Mouse (Mus musculus): ENCODE measurements at regions not wholly inside any gene's neighbourhood (a gene's known extent, or its start where the extent isn't known, plus 50 kb on each side); places are given as distances from the start of the nearest gene placed in this dataset.
"Not testable (repeated sequence)": the region's sequence is repeated elsewhere in the genome, so short reads cannot be mapped to it uniquely, and the experiment has no call there.

DNA sequence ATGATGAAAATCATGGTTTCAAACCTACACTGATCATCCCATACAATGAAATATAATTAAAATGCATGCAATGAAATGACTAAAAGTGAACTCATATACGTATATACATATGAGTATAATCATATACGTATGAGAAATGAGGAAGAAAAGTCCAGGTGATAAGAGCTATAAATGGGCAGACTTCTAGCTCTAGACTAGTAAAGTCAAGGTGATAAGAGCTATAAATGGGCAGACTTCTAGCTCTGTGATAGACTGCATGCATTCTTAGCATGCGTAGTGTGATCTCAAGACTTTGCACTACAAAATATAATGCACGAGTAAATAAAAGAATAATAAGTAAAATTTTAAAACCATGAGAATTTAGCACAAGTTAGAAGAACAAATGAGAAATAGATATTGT lies 606.2 kb upstream of the Gpc5 start:
- TF ChIP-seq EP300 (IDR thresholded peaks at IDR 0.05; ENCODE audit: insufficient read depth, low read depth, low read length) (no peak), POLR2A (IDR thresholded peaks at IDR 0.05; ENCODE audit: insufficient read depth, low read depth, low read length) (no peak), CTCF (IDR thresholded peaks at IDR 0.05) (no peak)
- Histone ChIP-seq H3K4me1 (ENCODE audit: control insufficient read depth, insufficient read depth, low read length) (no peaks in the 10 kb centered on the region), H3K27ac (no peak overlapping the region), H3K4me3 (no peak overlapping the region), H3K79me2 (replicated peaks; ENCODE audit: control insufficient read depth, insufficient read depth, low read length) (no peaks in the 10 kb centered on the region), H3K36me3 (ENCODE audit: control insufficient read depth, insufficient read depth, low read length) (no peaks in the 10 kb centered on the region), H3K27me3 (ENCODE audit: control insufficient read depth, insufficient read depth, low read length) (no peaks in the 10 kb centered on the region), H3K9ac (ENCODE audit: low read depth, low read length) (no peak overlapping the region)
- WGBS, result 83% methylated on average over 4 of the region's 4 CpGs
- intact Hi-C loops (cut with DNase I), result no loop called here
- no peak for DNase-seq

DNA sequence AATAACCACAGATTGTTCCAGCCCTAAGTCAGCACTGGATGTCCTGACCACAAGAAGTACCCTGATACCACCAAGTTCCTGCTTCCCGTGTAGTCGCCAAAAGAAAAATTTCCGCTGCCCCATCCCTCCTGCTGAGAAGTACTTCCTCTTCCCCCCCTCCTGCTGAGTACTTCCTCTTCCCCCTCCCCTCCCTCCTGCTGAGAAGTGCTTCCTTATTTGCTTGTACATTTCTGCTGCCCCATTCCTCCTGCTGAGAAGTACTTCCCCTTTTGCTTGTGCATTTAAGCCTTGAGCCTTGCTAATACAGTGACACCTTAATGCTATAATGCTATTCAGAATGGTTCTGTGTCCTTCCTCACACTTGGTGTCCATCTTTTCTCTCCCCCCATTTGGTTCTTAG lies 598.6 kb upstream of the Gpc5 start:
- intact Hi-C loops (cut with DNase I); H3K4me3 ChIP-seq: not testable (repeated sequence)
- WGBS, result 88% methylated on average over 3 of the region's 3 CpGs

DNA sequence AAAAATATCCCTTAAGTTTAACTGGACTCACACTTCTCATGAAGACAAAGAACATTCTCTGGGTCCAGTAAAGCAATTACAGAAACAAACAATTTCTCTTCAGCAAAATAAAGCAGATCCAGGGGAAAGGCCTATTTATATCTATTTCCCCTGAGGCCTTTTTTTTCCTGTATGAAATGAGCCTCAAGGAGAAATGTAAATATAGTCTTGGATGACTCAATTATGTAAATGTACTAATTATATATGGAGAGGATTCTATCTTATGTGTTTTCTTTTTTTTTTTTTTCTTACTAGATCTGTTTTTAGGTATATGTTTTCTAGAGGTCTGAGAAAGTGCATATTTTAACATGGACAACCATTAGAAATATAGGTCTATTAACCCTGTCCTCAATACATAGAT lies 587.0 kb upstream of the Gpc5 start:
- intact Hi-C loops (cut with DNase I), result no loop called here

More for the DNA sequence above, 598.6 kb upstream of the Gpc5 start:
- H3K27me3 ChIP-seq (ENCODE audit: control insufficient read depth, insufficient read depth, low read length); H3K79me2 ChIP-seq (replicated peaks; ENCODE audit: control insufficient read depth, insufficient read depth, low read length); H3K36me3 ChIP-seq (ENCODE audit: control insufficient read depth, insufficient read depth, low read length); DNase-seq; H3K4me1 ChIP-seq (ENCODE audit: control insufficient read depth, insufficient read depth, low read length); H3K27ac ChIP-seq; H3K9ac ChIP-seq (ENCODE audit: low read depth, low read length): not testable (repeated sequence)

GRCm38 (mm10) chr14:114547910-114548680 lies 543.9 kb upstream of the Gpc5 start:
- DNase-seq, result no peak
- H3K27me3 ChIP-seq (ENCODE audit: control insufficient read depth, insufficient read depth, low read length), result no peaks in the 10 kb centered on the region
- no peaks in the 10 kb centered on the region for H3K79me2 ChIP-seq (replicated peaks; ENCODE audit: control insufficient read depth, insufficient read depth, low read length)
- 65% methylated on average over 4 of the region's 4 CpGs for WGBS
- TF ChIP-seq POLR2A (IDR thresholded peaks at IDR 0.05; ENCODE audit: insufficient read depth, low read depth, low read length) (no peak), EP300 (IDR thresholded peaks at IDR 0.05; ENCODE audit: insufficient read depth, low read depth, low read length) (no peak), CTCF (IDR thresholded peaks at IDR 0.05) (no peak)
- H3K36me3 ChIP-seq (ENCODE audit: control insufficient read depth, insufficient read depth, low read length), result no peaks in the 10 kb centered on the region
- H3K9ac ChIP-seq (ENCODE audit: low read depth, low read length), result no peak overlapping the region
- H3K4me1 ChIP-seq (ENCODE audit: control insufficient read depth, insufficient read depth, low read length), result no peaks in the 10 kb centered on the region
- H3K4me3 ChIP-seq, result no peak overlapping the region
- H3K27ac ChIP-seq, result no peak overlapping the region
- intact Hi-C loops (cut with DNase I), result no loop called here

More for the DNA sequence above, 587.0 kb upstream of the Gpc5 start:
- TF ChIP-seq CTCF (IDR thresholded peaks at IDR 0.05) (no peak), EP300 (IDR thresholded peaks at IDR 0.05; ENCODE audit: insufficient read depth, low read depth, low read length) (no peak), POLR2A (IDR thresholded peaks at IDR 0.05; ENCODE audit: insufficient read depth, low read depth, low read length) (no peak)
- no peaks in the 10 kb centered on the region for H3K36me3 ChIP-seq (ENCODE audit: control insufficient read depth, insufficient read depth, low read length)
- no peak overlapping the region for H3K4me3 ChIP-seq
- H3K4me1 ChIP-seq (ENCODE audit: control insufficient read depth, insufficient read depth, low read length), result no peaks in the 10 kb centered on the region
- H3K9ac ChIP-seq (ENCODE audit: low read depth, low read length), result no peak overlapping the region
- no peak overlapping the region for H3K27ac ChIP-seq
- no peaks in the 10 kb centered on the region for H3K79me2 ChIP-seq (replicated peaks; ENCODE audit: control insufficient read depth, insufficient read depth, low read length)
- no peaks in the 10 kb centered on the region for H3K27me3 ChIP-seq (ENCODE audit: control insufficient read depth, insufficient read depth, low read length)
- DNase-seq, result no peak

DNA sequence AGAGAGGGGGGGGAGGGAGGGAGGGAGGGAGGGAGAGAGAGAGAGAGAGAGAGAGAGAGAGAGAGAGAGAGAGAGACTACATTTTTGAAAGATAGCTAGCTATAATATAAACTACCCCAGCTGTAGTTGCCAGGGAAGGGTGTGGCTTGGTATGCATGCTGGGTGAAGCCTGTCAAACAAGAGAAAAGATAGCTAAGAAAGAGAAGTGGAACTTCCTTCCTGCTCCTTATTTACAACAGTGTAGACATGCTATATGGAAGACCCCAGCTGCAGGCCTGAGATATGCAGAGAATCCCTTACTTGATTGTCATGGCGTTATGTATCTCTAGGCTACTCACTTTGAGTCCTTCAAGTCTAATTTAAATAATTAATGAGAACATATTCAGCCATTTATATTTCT lies 542.9 kb upstream of the Gpc5 start:
- no peak overlapping the region for H3K27ac ChIP-seq
- H3K4me1 ChIP-seq (ENCODE audit: control insufficient read depth, insufficient read depth, low read length), result no peaks in the 10 kb centered on the region
- WGBS, result 71% methylated on average over 1 of the region's 1 CpGs
- H3K79me2 ChIP-seq (replicated peaks; ENCODE audit: control insufficient read depth, insufficient read depth, low read length), result no peaks in the 10 kb centered on the region
- intact Hi-C loops (cut with DNase I), result no loop called here
- no peak overlapping the region for H3K4me3 ChIP-seq
- no peaks in the 10 kb centered on the region for H3K27me3 ChIP-seq (ENCODE audit: control insufficient read depth, insufficient read depth, low read length)
- TF ChIP-seq CTCF (IDR thresholded peaks at IDR 0.05), result no peak
- no peak for TF ChIP-seq EP300 (IDR thresholded peaks at IDR 0.05; ENCODE audit: insufficient read depth, low read depth, low read length)
- TF ChIP-seq POLR2A (IDR thresholded peaks at IDR 0.05; ENCODE audit: insufficient read depth, low read depth, low read length), result no peak
- no peak overlapping the region for H3K9ac ChIP-seq (ENCODE audit: low read depth, low read length)
- no peaks in the 10 kb centered on the region for H3K36me3 ChIP-seq (ENCODE audit: control insufficient read depth, insufficient read depth, low read length)
- DNase-seq, result no peak

GRCm38 (mm10) chr14:114566411-114567030 lies 525.5 kb upstream of the Gpc5 start:
- H3K4me3 ChIP-seq, result no peak overlapping the region
- H3K79me2 ChIP-seq (replicated peaks; ENCODE audit: control insufficient read depth, insufficient read depth, low read length), result no peaks in the 10 kb centered on the region
- H3K4me1 ChIP-seq (ENCODE audit: control insufficient read depth, insufficient read depth, low read length), result no peaks in the 10 kb centered on the region
- no peak for DNase-seq
- no peak overlapping the region for H3K27ac ChIP-seq
- intact Hi-C loops (cut with DNase I), result no loop called here
- peak; percentile 15; the same call in 1 of the 2 replicates for TF ChIP-seq CTCF (IDR thresholded peaks at IDR 0.05)
- no peak for TF ChIP-seq POLR2A (IDR thresholded peaks at IDR 0.05; ENCODE audit: insufficient read depth, low read depth, low read length)
- TF ChIP-seq EP300 (IDR thresholded peaks at IDR 0.05; ENCODE audit: insufficient read depth, low read depth, low read length), result no peak
- H3K36me3 ChIP-seq (ENCODE audit: control insufficient read depth, insufficient read depth, low read length), result no peaks in the 10 kb centered on the region
- H3K27me3 ChIP-seq (ENCODE audit: control insufficient read depth, insufficient read depth, low read length), result no peaks in the 10 kb centered on the region
- no peak overlapping the region for H3K9ac ChIP-seq (ENCODE audit: low read depth, low read length)
- WGBS, result 46% methylated on average over 4 of the region's 4 CpGs

Measured in heart, adult 2 months (tissue).